Mouse (Mus musculus): ENCODE results near the gene Sh2b3. TPM values are rescaled to one million over a fixed set of nuclear protein-coding genes. Genes with fewer than 3 reads are reported as not detected.

Gene Sh2b3
- polyA plus RNA-seq, 1 experiment from 2014 or later: 6.7 TPM

DNA sequence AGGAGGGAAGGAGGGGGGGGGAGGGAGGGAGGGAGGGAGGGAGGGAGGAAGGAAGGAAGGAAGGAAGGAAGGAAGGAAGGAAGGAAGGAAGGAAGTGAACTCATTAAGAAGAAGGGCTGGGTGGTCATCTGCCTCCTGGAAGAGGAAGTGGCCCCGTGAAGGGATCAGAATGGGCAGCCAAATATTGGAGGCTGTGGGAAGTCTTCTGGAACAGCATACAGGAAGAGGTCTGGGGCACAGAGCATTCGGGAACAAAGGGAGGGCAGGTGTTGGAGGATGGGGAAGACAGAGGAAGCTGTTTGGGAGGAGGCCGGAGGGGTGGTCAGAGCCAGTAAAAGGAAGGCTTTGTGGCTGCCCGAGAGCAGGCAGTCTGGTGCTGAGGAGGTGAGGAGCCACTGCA lies 7.9 kb upstream of the Sh2b3 start:
- no peak for ATAC-seq (ENCODE audit: insufficient read depth)
- Histone ChIP-seq H3K9ac (no peak overlapping the region), H3K27ac (replicated peaks) (no peak overlapping the region), H3K9me3 (replicated peaks) (no peaks in the 10 kb centered on the region), H3K4me3 (replicated peaks) (no peak overlapping the region), H3K36me3 (replicated peaks) (no peaks in the 10 kb centered on the region), H3K4me2 (no peak overlapping the region), H3K4me1 (replicated peaks) (peaks cover 53% of the 10 kb centered on the region), H3K27me3 (peaks cover 56% of the 10 kb centered on the region)
- WGBS (ENCODE audit: insufficient replicate concordance): 14% methylated on average over 4 of the region's 4 CpGs

DNA sequence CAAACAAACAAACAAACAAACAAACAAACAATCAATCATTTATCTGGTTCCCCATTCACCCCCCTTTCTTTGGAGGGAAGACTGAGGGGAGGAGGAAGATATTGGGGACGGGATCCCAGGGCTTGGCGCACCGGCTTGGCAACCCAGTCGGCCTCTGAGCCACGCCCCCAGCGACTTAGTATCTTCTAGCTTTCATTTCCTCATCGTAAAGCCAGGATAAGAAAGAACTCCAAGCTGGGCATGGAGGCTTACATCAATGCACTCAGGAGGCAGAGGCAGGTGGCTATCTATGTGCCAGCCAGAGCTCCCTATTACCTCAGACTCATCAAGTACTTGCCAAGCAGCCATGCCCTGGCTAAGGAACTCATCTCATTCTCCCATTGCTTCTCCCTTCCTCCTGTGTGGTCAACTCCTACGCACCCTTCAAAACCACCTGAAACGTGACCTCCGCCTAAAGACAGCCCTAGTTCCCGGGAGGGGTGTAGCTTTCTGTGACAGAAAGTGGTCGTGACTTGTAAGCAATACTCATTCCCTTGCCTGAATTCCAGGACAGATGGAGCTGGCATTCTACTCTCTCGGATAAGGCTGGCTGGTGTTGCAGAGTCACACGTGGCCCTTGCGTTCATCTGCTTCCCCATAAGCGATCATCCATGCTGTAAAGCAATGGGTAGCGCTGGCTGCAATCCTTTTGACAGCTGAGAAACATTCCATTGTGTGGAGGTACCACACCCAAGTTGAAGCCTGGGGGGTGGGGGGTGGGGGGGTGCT lies 5.9 kb upstream of the Sh2b3 start:
- Histone ChIP-seq H3K4me2 (peak overlapping the region; percentile 90), H3K4me3 (replicated peaks) (peak overlapping the region; percentile 61), H3K27me3 (peaks cover 64% of the 10 kb centered on the region), H3K9me3 (replicated peaks) (no peaks in the 10 kb centered on the region), H3K36me3 (replicated peaks) (no peaks in the 10 kb centered on the region), H3K4me1 (replicated peaks) (peaks cover 48% of the 10 kb centered on the region), H3K27ac (replicated peaks) (no peak overlapping the region), H3K9ac (peak overlapping the region; percentile 58; the same call in 1 of the 2 replicates)
- 14% methylated on average over 17 of the region's 17 CpGs for WGBS (ENCODE audit: insufficient replicate concordance)
- ATAC-seq (ENCODE audit: insufficient read depth): no peak

DNA sequence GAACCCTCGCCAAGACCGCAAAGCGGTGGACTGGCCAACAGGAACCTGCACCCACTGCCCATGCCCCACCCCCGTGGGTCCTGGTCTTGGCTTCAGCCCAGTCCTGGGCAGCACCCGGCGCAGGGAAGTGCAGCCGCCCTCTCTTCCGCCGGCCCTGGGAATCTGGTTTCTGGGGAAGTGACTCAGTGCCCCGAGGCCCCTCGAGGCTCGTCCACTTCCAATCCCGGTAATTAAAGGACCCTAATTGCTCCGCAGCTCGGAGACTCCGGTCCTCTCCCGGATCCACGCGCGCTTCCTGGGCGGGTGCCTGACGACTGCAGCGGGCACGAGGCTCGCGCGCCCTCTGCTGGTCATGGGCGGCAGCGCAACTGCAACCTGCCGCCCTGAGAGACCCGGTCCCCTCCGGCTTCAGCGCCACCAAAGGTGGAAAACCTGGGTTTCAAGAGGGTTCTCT lies 5.2 kb upstream of the Sh2b3 start:
- peak; percentile 38 for ATAC-seq (ENCODE audit: insufficient read depth)
- H3K4me2 ChIP-seq: peak overlapping the region; percentile 90
- peak overlapping the region; percentile 2; the same call in 1 of the 2 replicates for H3K27ac ChIP-seq (replicated peaks)
- H3K9ac ChIP-seq: peak overlapping the region; percentile 58
- WGBS (ENCODE audit: insufficient replicate concordance): 0% methylated on average over 33 of the region's 33 CpGs
- no peaks in the 10 kb centered on the region for H3K36me3 ChIP-seq (replicated peaks)
- peaks cover 70% of the 10 kb centered on the region for H3K27me3 ChIP-seq
- H3K4me3 ChIP-seq (replicated peaks): peak overlapping the region; percentile 61
- no peaks in the 10 kb centered on the region for H3K9me3 ChIP-seq (replicated peaks)
- H3K4me1 ChIP-seq (replicated peaks): peaks cover 48% of the 10 kb centered on the region

DNA sequence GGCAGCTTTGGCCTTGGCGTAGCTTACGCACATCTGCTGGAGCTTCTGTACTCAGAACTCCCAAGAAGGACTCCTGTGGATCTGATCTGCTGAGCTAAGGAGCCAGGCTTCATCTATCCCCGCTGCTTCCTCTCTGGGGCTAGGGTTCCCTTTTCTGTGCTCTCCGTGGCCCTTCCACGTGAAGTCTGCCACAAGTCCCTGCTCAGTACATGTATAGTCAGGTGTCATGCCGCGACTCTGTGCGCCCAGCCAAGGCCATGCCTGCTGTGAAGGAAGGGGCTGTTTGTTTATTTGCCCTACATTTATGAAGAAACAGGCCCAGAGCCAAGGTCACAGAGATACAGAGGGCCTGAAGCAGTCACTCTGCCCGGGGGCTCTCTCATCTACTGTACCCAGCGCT lies 4.5 kb upstream of the Sh2b3 start:
- H3K4me2 ChIP-seq: peak overlapping the region; percentile 90
- WGBS (ENCODE audit: insufficient replicate concordance): 40% methylated on average over 10 of the region's 10 CpGs
- H3K9me3 ChIP-seq (replicated peaks): no peaks in the 10 kb centered on the region
- no peak for ATAC-seq (ENCODE audit: insufficient read depth)
- no peaks in the 10 kb centered on the region for H3K36me3 ChIP-seq (replicated peaks)
- peak overlapping the region; percentile 58; the same call in 1 of the 2 replicates for H3K9ac ChIP-seq
- peaks cover 77% of the 10 kb centered on the region for H3K27me3 ChIP-seq
- peak overlapping the region; percentile 2; the same call in 1 of the 2 replicates for H3K27ac ChIP-seq (replicated peaks)
- peak overlapping the region; percentile 61; the same call in 1 of the 2 replicates for H3K4me3 ChIP-seq (replicated peaks)
- peaks cover 55% of the 10 kb centered on the region for H3K4me1 ChIP-seq (replicated peaks)

DNA sequence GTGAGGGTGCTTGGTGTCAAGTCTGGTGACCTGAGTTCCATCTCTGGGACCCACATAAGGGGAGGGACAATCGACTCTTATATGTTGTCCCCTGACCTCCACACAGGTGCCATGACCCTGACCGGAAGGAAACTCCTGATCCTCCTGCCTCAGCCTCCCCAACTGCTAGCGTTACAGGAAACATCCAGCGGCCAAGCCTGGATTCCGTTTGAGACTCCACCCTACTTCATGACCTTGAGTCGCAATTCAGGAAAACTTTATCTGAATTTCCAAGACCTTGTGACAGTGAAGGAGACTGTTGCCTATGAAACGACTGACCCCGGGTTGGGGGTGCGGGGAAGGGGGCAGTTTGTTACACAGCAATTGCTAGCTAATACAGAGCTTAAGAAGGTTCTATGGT lies 4.1 kb upstream of the Sh2b3 start:
- 79% methylated on average over 9 of the region's 9 CpGs for WGBS (ENCODE audit: insufficient replicate concordance)
- no peak overlapping the region for H3K4me2 ChIP-seq

DNA sequence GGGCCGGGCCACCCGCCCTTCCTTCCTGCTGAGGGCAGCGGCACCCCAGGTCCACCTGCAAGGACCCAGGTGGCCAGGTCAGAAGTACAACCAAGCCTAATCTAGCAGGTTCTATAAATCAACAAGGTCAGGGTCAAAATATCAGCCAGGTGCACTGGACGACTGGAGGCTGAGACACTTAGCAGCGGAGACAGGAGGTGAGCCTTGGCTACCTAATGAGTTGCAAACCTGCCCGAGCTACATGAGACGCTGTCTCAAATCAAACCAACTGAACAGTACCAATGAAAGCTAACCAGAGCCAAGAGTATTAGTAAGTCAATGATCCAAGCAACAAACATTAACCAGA lies 1.7 kb upstream of the Sh2b3 start:
- peak overlapping the region; percentile 99 for H3K4me2 ChIP-seq
- peak overlapping the region; percentile 62; the same call in 1 of the 2 replicates for H3K9ac ChIP-seq
- 30% methylated on average over 7 of the region's 7 CpGs for WGBS (ENCODE audit: insufficient replicate concordance)
- no peak for ATAC-seq (ENCODE audit: insufficient read depth)
- peak overlapping the region; percentile 83 for H3K4me3 ChIP-seq (replicated peaks)
- H3K36me3 ChIP-seq (replicated peaks): no peaks in the 10 kb centered on the region
- peaks cover 79% of the 10 kb centered on the region for H3K4me1 ChIP-seq (replicated peaks)
- H3K27me3 ChIP-seq: peaks cover 55% of the 10 kb centered on the region
- H3K9me3 ChIP-seq (replicated peaks): no peaks in the 10 kb centered on the region
- H3K27ac ChIP-seq (replicated peaks): peak overlapping the region; percentile 89

More for the DNA sequence above, 4.1 kb upstream of the Sh2b3 start:
- no peaks in the 10 kb centered on the region for H3K9me3 ChIP-seq (replicated peaks)
- H3K9ac ChIP-seq: no peak overlapping the region
- no peaks in the 10 kb centered on the region for H3K36me3 ChIP-seq (replicated peaks)
- H3K4me1 ChIP-seq (replicated peaks): peaks cover 59% of the 10 kb centered on the region
- H3K27me3 ChIP-seq: peaks cover 77% of the 10 kb centered on the region
- H3K27ac ChIP-seq (replicated peaks): no peak overlapping the region
- no peak for ATAC-seq (ENCODE audit: insufficient read depth)
- H3K4me3 ChIP-seq (replicated peaks): no peak overlapping the region

DNA sequence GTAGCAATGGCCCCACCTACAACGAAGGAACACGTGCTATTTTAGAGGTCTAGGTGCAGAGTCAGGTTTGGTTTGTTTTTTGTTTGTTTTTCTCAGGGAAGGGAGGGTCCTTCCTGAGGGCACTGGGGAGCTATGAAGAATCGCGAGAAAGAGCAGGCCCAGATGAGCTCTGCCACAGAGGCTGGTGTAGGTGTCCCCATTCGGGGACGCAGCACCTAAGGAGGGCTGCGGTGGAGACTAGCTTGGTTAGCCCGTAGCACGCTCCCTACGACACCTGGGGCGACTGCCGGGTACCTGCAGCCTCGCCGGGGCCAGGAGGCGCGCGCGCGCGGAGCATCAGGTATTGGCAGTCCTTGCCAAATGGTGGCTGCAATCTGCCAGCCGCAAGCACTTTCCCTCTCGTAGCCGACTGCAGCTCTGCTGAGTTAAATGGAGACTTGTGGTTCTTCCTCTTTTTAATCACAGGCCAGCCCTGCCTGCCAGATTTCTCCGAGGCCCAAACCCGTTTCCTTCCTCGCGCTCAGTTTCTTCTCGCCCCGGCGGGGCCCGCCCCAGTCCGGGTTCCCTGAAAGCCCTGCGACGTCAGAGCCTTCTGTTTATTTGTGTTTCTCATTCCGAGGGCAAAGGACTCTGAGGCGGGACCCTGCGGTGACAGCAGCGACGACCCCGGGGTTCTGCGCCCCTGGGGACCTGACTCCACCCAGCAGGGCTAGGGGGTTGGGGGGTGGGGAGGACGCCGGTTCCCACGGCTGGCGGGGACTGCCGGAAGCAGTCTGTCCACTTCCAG lies 1.1 kb upstream of the Sh2b3 start:
- Histone ChIP-seq H3K4me2 (peak overlapping the region; percentile 99), H3K4me1 (replicated peaks) (peaks cover 82% of the 10 kb centered on the region), H3K27ac (replicated peaks) (peak overlapping the region; percentile 89), H3K4me3 (replicated peaks) (peak overlapping the region; percentile 83), H3K9me3 (replicated peaks) (no peaks in the 10 kb centered on the region), H3K27me3 (peaks cover 49% of the 10 kb centered on the region), H3K9ac (peak overlapping the region; percentile 62), H3K36me3 (replicated peaks) (no peaks in the 10 kb centered on the region)
- no peak for ATAC-seq (ENCODE audit: insufficient read depth)
- 1% methylated on average over 46 of the region's 46 CpGs for WGBS (ENCODE audit: insufficient replicate concordance)

DNA sequence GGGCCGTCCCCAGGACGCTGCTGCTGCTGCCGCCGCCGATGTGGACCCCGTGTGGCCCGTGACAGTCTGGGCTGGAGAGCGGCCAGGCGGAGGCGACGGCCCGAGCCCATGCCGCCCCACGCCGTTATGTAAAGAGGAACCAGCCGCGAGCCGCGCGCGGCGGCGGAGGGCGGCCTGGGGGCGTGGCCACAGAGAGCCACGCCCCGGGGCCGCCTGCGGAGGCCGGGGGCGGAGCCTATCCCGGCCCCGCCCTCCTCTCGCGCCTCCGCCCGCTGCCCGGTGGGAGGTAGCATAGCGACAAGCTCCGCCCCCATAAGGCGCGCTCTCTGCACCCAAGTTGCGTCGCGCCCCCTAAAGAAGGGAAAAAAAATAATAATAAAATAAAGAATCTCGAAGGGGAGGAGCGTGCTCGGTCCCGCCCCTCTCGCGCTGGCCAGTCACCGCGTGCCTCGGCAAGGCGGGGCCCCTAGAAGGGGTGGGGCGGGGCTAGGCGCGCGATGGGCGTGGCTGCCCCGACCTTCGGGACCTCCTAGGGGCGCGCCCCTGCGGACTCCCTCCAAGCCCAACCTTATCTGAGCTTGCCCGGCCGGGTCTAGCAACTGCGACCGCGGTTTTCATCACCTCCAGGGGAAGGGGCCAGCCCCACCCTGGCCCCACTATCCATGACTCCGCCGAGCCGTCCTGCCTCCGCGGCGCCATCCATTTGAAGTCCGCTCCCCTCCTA lies 592 bp downstream of the Sh2b3 start:
- ATAC-seq (ENCODE audit: insufficient read depth): peak; percentile 81
- Histone ChIP-seq H3K9me3 (replicated peaks) (no peaks in the 10 kb centered on the region), H3K36me3 (replicated peaks) (no peaks in the 10 kb centered on the region), H3K4me2 (peak overlapping the region; percentile 99), H3K4me3 (replicated peaks) (peak overlapping the region; percentile 83), H3K27ac (replicated peaks) (peak overlapping the region; percentile 89), H3K4me1 (replicated peaks) (peaks cover 81% of the 10 kb centered on the region), H3K27me3 (peaks cover 33% of the 10 kb centered on the region), H3K9ac (peak overlapping the region; percentile 83)
- WGBS (ENCODE audit: insufficient replicate concordance): under 1% methylated on average over 77 of the region's 77 CpGs

DNA sequence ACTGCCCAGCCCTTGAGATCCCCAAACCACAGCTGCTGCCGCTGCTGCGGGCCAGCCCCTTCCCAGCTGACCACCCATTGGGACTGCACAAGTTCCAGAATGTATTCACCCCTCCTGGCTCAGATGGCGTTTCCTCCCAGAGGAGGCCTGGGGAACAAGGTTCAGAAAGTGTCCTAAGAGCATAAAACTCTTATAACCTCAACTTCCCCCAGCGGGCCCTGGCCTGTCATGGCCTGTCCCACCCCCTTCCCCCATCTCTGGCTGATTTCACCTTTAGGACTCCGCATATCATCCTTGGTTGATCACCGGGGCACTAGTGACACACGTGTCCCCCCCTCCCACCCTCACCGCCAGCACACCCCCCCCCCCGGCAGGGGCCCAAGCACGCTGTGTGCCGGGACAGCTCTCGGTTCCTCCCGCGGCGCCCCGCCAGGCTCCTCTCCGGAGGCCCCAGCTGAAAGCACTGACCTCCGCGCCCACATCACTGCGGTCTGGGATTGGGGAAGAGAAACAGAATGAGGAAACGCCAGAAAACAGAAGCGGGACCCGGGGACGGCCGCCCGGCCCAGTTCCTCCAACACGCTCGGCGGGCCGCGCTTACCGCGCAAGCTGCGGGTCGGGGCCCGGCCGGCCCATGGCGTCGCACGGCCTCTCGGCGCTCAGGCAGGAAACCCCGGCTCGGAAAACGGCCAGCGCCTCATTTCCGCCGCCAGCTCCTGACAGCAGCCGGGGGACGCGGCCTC lies 1.3 kb downstream of the Sh2b3 start:
- H3K4me1 ChIP-seq (replicated peaks): peaks cover 78% of the 10 kb centered on the region

DNA sequence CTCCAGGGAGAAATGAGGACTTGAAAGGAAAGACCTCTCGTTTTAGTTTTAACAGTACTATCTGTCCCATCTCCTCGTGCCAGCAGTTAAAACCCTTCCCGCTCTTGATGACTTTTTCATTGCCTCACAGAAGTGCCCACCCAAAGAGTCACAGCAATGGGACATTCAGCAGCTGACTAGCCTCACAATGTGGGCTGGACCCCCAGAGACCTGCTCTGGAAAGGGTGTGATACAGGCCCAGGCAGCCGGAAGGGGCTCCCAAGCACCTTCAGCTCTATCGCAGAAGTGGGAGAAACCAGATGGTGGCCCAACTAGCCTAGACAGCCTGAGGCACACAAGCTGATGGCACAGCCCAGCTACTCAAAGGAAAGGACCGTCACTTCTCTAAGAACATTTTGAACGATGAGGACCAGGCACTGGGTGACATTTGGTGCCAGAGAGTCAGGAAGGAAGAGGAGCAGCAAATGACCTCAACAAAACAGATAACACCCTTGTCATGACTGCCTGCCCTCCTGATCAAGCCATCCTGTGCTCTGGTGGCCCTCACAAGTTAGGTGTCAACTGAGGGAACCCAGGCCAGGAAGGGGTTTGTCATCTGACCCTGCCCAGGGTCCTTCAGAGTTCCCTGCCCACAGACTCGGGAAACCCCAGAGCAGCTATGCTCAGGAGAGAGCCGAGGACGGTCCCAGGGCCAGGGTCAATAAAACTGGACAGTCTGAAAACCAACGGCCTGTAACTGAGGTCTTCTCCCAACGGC lies 2.3 kb downstream of the Sh2b3 start:
- H3K4me2 ChIP-seq: peak overlapping the region; percentile 99
- no peak for ATAC-seq (ENCODE audit: insufficient read depth)
- no peaks in the 10 kb centered on the region for H3K9me3 ChIP-seq (replicated peaks)
- 8% methylated on average over 12 of the region's 12 CpGs for WGBS (ENCODE audit: insufficient replicate concordance)
- H3K36me3 ChIP-seq (replicated peaks): no peaks in the 10 kb centered on the region
- peak overlapping the region; percentile 89 for H3K27ac ChIP-seq (replicated peaks)
- H3K4me3 ChIP-seq (replicated peaks): peak overlapping the region; percentile 83
- H3K4me1 ChIP-seq (replicated peaks): peaks cover 83% of the 10 kb centered on the region
- peak overlapping the region; percentile 83 for H3K9ac ChIP-seq
- H3K27me3 ChIP-seq: peaks cover 29% of the 10 kb centered on the region

More for the DNA sequence above, 1.3 kb downstream of the Sh2b3 start:
- H3K9ac ChIP-seq: peak overlapping the region; percentile 83
- H3K27me3 ChIP-seq: peaks cover 29% of the 10 kb centered on the region
- peak; percentile 10 for ATAC-seq (ENCODE audit: insufficient read depth)
- no peaks in the 10 kb centered on the region for H3K36me3 ChIP-seq (replicated peaks)
- H3K9me3 ChIP-seq (replicated peaks): no peaks in the 10 kb centered on the region
- H3K4me3 ChIP-seq (replicated peaks): peak overlapping the region; percentile 83
- H3K27ac ChIP-seq (replicated peaks): peak overlapping the region; percentile 89
- H3K4me2 ChIP-seq: peak overlapping the region; percentile 99
- under 1% methylated on average over 51 of the region's 51 CpGs for WGBS (ENCODE audit: insufficient replicate concordance)

All from liver, embryonic 15.5 days (tissue).